Mouse (Mus musculus) cerebellum, postnatal 25 days (tissue): Measurements from ENCODE around the gene Parp1.
"Not testable (repeated sequence)": the region's sequence is repeated elsewhere in the genome, so short reads cannot be mapped to it uniquely, and the experiment has no call there.

Source experiments
- DNase-seq, 2 experiments: peaks; one replicate each; pipeline ENCODE4 v3.0.0; 2021; ENCODE audit warnings: mixed read lengths in 2 of 2

The Parp1 gene

DNA sequence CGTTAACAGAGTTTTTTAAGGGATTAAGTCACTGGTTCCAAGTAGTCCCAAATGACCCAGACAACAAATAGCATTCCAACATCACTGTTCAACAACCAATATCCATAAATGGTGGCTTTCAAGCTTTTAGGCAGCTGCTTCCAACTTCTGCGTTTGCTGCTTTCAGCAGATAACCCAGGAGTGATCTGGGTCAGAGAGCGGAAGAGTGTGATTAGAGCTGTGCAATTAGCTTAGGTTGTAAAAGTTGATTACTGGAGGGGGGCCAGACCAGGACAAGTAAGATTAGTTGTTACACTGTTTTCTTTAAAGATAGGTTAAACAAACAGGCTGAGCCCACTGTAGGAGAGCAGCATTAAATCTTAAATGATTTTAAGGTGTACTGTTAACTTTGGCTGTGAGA is 7.5 kb upstream of the Parp1 start:
- no peak for DNase-seq

GRCm38 (mm10) chr1:180564885-180565284 is 3.8 kb upstream of the Parp1 start:
- DNase-seq: no peak

GRCm38 (mm10) chr1:180567761-180568160 is 963 bp upstream of the Parp1 start:
- no peak for DNase-seq

- no peak for DNase-seq
Measured at GRCm38 (mm10) chr1:180568248-180568647, 476 bp upstream of the Parp1 start.

GRCm38 (mm10) chr1:180569453-180569852 is 729 bp downstream of the Parp1 start:
- no peak for DNase-seq

GRCm38 (mm10) chr1:180570181-180570580 is 1.5 kb downstream of the Parp1 start:
- DNase-seq: no peak

DNA sequence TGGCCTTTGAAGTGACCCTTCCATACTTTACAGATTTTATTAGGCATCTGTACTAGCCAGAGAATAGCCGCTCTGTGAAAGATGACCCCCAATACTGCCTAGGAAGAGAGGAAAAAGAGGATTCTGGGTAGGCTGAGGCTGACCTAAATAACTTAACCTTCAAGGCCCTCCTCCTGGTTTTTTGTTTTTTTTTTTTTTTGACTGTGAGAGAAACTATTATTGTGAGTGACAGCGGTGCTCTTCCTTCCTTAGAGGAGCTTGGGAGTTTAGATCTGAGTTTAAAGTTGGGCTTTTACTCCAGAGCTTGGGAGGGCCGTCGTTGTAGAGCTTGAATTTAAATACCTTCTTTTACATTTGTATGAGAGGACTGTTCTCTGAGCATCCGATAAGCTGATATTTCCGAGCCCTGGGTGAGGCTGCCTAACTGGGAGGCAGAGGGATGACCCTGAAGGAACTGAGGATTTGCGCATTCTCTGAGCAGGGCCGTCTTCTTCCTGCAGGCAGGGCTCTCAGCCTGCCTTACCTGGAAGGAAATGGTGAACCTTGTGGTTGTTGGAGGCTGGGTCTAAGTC is 2.4 kb downstream of the Parp1 start:
- no peak for DNase-seq

DNA sequence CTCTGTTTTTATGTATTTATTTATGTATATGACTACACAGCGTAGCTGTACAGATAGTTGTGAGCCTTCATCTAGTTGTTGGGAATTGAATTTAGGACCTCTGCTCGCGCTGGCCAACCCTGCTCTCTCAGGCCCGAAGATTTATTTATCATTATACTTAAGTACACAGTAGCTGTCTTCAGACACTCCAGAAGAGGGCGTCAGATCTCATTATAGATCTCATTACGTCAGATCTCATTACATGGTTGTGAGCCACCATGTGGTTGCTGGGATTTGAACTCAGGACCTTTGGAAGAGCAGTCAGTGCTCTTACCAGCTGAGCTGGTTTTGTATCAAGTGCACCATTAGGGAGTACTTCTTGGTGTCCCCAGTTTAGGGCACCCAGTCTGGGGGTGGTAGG is 3.0 kb downstream of the Parp1 start:
- not testable (repeated sequence) for DNase-seq

- DNase-seq: no peak
Measured at GRCm38 (mm10) chr1:180572154-180572553, 3.4 kb downstream of the Parp1 start.

DNA sequence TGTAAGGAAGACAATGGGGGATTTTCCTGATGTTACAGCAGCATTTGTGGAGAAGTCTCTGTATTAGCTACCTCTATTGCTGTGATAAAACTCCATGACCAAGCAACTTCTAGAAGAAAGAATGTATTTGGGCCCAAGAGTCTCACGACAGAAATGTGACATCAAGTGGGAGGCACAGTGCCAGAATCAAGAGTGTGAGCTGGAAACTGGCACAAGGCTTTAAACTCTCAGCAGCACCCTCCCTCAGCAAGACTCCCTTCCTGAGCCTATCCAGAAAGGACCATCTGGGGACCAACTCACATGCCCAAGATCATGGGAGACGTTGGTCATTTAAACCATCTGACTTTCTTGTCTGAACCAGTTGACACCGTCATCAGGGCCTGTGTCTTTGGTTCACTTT is 7.8 kb downstream of the Parp1 start:
- peak in 1 of 2 experiments; percentile 35 for DNase-seq

- DNase-seq: no peak
Measured at GRCm38 (mm10) chr1:180577837-180578236, 9.1 kb downstream of the Parp1 start.

DNA sequence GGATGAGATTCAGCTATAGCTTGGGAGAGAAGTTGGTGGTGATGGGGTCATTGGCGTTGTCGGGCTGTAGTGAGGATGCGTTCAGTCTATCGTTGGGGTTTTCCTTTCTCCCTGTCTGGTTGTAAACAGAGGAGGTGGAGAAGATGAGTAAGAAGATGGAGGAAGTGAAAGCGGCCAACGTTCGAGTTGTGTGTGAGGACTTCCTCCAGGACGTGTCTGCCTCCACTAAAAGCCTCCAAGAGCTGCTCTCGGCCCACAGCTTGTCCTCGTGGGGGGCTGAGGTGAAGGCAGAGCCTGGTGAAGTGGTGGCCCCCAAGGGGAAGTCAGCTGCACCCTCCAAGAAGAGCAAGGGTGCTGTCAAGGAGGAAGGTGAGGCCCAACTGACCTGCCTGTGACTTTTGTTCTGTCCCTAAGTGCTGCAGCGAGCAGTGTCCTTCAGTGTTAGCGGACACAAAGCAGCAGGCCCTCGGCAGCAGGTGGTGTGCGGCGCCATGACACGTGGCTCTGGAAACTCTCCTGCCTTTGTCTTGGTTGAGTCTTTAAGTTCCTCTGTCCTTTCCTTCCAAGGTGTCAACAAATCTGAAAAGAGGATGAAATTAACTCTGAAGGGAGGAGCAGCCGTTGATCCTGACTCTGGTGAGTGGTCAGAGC is 19.2 kb downstream of the Parp1 start:
- DNase-seq: no peak

DNA sequence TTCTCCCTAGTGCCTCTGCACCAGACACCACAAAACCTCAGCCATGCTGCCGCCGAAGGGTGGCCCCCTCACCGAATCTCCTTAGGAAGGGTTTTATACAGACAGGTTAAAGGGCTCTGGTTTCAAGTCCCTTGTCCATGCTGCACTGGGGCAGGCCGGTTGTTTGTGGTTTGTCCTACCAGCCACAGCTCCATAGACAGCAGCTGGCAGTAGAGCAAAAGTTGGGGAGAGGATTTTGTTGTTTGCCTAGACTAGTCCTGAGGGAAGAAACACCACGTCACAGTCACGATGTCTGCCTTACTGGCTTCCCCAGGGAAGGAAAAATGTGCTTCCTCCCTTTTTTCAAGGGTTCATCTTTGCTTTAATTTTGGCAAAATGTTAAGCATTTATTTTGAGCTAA is 31.9 kb downstream of the Parp1 start:
- no peak for DNase-seq

GRCm38 (mm10) chr1:180601806-180602205 is 33.1 kb downstream of the Parp1 start:
- no peak for DNase-seq

GRCm38 (mm10) chr1:180604579-180604978 is 35.9 kb downstream of the Parp1 start:
- DNase-seq: peak; percentile 82 to 86

DNA sequence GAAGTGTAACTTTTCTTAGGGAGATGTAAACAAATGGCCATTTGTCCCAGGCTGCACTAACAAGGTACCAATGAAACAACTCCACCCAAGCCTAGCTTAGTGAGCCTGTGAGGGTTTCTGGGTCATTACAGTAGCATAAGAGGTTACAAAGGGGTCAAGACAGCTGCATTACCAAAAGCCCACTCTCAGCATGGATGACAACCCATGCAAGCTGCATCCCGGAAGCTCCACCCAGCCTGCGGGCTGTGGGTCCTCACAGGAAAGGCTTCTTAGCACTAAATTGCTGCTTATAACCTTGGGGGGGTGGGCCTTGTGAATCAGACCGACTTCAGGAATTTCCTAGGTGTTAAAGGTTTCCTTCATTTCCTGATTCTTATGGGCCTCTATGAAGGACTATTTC is 37.4 kb downstream of the Parp1 start:
- no peak for DNase-seq

- no peak for DNase-seq
Measured at GRCm38 (mm10) chr1:180606796-180607577, 38.3 kb downstream of the Parp1 start.

DNA sequence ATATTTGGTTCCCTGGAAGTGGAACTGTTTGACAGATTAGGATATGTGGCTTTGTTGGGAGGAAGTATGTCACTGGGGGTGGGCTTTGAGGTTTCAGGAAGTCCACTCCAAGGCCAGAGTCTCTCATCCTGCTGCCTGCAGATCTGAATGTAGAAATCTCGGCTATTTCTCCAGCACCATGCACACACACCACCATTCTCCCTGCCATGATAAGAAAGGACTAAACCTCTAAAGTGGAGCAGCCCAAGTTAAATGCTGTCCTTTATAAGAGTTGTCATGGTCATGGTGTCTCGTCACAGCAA is 38.8 kb downstream of the Parp1 start:
- DNase-seq: no peak

GRCm38 (mm10) chr1:180611842-180612241 is 43.1 kb downstream of the Parp1 start:
- not testable (repeated sequence) for DNase-seq

DNA sequence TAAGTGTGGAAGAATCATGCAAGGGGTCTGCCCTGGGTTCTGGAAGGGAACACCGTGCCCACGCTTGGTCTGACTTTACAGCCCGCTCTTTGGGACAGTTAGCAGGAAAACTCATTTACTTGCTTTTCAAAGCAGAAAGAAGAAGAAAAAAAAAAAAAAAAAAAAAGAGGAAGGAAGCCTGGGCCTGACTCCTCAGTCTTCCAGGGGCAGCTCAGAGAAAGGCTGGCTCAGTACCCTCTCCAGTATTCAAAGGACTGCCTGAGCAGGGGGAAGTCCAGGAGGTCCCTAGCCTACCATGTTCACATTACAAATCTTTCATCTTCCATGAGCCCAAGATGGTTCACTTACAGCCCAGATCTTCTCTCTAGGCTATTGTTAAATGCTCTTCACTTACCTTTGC is 48.0 kb downstream of the Parp1 start:
- no peak for DNase-seq

DNA sequence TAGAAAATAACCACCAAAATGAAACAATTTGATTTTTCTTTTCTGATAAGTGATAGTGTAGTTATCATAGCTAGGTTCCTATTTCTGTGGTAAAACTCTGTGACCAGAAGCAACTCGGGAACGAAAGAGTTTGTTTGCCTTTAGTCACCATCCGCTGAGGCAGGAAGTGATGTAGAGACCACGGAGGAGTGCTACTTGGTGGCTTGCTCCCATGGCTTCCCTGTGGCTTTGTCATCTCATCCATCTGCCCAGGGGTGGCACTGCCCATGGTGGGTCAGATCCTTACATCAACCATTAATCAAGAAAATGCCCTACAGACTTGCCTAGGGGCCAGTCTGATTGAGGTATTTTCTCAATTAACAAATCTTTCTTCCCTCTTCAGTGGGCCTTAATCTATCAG is 53.7 kb downstream of the Parp1 start:
- no peak for DNase-seq

DNA sequence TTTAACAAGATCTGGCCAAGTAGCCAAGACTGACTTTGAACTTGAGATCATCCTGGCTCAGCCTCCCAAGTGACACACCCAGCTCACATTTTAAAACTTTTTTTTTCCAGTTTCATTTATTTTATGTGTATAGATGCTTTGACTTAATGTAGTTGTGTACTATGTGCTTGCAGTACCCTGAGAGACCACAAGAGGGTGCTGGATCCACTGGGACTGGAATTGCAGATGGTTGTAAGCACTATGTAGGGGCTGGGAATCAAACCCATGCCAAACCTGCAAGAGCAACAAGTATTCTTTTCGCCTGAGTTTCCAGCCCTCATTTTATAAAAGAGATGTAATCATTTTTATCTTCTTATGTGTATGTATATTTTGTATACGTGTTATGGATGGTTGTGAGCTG is 55.2 kb downstream of the Parp1 start:
- no peak for DNase-seq

- no peak for DNase-seq
Measured at GRCm38 (mm10) chr1:180626141-180626540, 57.4 kb downstream of the Parp1 start.

DNA sequence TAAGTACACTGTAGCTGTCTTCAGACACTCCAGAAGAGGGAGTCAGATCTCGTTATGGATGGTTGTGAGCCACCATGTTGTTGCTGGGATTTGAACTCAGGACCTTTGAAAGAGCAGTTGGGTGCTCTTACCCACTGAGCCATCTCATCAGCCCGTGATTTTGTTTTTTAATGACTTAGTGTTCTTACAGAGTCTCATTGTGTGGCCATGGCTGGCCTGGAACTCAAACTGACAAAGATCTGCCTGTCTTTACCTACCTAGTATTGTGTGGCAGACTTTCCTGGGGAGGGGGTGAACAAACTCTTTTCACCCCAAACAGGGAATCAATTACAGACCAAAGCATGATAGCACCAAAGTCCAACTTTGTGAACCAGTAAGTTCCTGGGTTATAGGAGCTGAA is 69.1 kb downstream of the Parp1 start:
- DNase-seq: not testable (repeated sequence)
